Mouse (Mus musculus) lung, postnatal 10 days (tissue): ENCODE measurements around the gene Camk2d.

ENCODE experiments used
- DNase-seq: peaks from one replicate; pipeline ENCODE4 v3.0.0; 2021

The Camk2d gene

GRCm38 (mm10) chr3:126751377-126752098, 155.4 kb downstream of the Camk2d start:
- DNase-seq = no peak

GRCm38 (mm10) chr3:126752978-126753377, 156.9 kb downstream of the Camk2d start:
- DNase-seq = no peak

- no peak for DNase-seq
Observed at GRCm38 (mm10) chr3:126758398-126758797, 162.3 kb downstream of the Camk2d start.

GRCm38 (mm10) chr3:126760608-126761007, 164.5 kb downstream of the Camk2d start:
- DNase-seq = no peak

- no peak for DNase-seq
Observed at GRCm38 (mm10) chr3:126764745-126765144, 168.6 kb downstream of the Camk2d start.

GRCm38 (mm10) chr3:126770056-126770455, 174.0 kb downstream of the Camk2d start:
- DNase-seq = no peak

GRCm38 (mm10) chr3:126771032-126771431, 174.9 kb downstream of the Camk2d start:
- no peak for DNase-seq

- DNase-seq = peak; percentile 85
Observed at GRCm38 (mm10) chr3:126771541-126771940, 175.4 kb downstream of the Camk2d start.

GRCm38 (mm10) chr3:126776001-126776400, 179.9 kb downstream of the Camk2d start:
- DNase-seq = no peak

GRCm38 (mm10) chr3:126777101-126777500, 181.0 kb downstream of the Camk2d start:
- DNase-seq = no peak

- DNase-seq = no peak
Observed at GRCm38 (mm10) chr3:126777879-126778278, 181.8 kb downstream of the Camk2d start.

GRCm38 (mm10) chr3:126780014-126780615, 184.0 kb downstream of the Camk2d start:
- no peak for DNase-seq

GRCm38 (mm10) chr3:126793035-126793964, 197.2 kb downstream of the Camk2d start:
- DNase-seq = no peak

- DNase-seq = no peak
Observed at GRCm38 (mm10) chr3:126795904-126796303, 199.8 kb downstream of the Camk2d start.

GRCm38 (mm10) chr3:126797025-126797424, 200.9 kb downstream of the Camk2d start:
- DNase-seq = no peak

- DNase-seq = no peak
Observed at GRCm38 (mm10) chr3:126797810-126798209, 201.7 kb downstream of the Camk2d start.

- DNase-seq = no peak
Observed at GRCm38 (mm10) chr3:126802988-126803387, 206.9 kb downstream of the Camk2d start.

- no peak for DNase-seq
Observed at GRCm38 (mm10) chr3:126804968-126805367, 208.9 kb downstream of the Camk2d start.

- no peak for DNase-seq
Observed at GRCm38 (mm10) chr3:126806145-126806544, 210.0 kb downstream of the Camk2d start.

GRCm38 (mm10) chr3:126809915-126810314, 213.8 kb downstream of the Camk2d start:
- DNase-seq = no peak

- no peak for DNase-seq
Observed at GRCm38 (mm10) chr3:126810372-126811090, 214.4 kb downstream of the Camk2d start.

GRCm38 (mm10) chr3:126811646-126812045, 215.5 kb downstream of the Camk2d start:
- DNase-seq = no peak

- no peak for DNase-seq
Observed at GRCm38 (mm10) chr3:126822374-126822773, 226.3 kb downstream of the Camk2d start.
